Mouse (Mus musculus) testis, adult 2 months (tissue): ENCODE results near the gene Mrpl49.

Experiments used
- CTCF ChIP-seq: fragments of 200-500 bp; IDR thresholded peaks from 2 replicates; pipeline ENCODE4 v1.5.1; 2012; ENCODE audit warnings: low read depth, mild to moderate bottlenecking, inconsistent platforms, low read length, moderate library complexity; ENCODE audit not compliant: control insufficient read depth, insufficient read depth, insufficient replicate concordance
- POLR2A ChIP-seq: fragments of 200-500 bp; IDR thresholded peaks from 2 replicates; pipeline ENCODE4 v1.6.1; 2012; ENCODE audit warnings: low read depth, mild to moderate bottlenecking, inconsistent platforms, low read length, moderate library complexity; ENCODE audit not compliant: control insufficient read depth

GRCm38 (mm10) chr19:6045366-6046293 lies 12.0 kb downstream of the Mrpl49 start:
- TF ChIP-seq CTCF, result no peak
- no peak; the same call in 1 of the 2 replicates for TF ChIP-seq POLR2A
